7 mouse cellular contexts compared by ENCODE assay signal in the genomic region with DNA sequence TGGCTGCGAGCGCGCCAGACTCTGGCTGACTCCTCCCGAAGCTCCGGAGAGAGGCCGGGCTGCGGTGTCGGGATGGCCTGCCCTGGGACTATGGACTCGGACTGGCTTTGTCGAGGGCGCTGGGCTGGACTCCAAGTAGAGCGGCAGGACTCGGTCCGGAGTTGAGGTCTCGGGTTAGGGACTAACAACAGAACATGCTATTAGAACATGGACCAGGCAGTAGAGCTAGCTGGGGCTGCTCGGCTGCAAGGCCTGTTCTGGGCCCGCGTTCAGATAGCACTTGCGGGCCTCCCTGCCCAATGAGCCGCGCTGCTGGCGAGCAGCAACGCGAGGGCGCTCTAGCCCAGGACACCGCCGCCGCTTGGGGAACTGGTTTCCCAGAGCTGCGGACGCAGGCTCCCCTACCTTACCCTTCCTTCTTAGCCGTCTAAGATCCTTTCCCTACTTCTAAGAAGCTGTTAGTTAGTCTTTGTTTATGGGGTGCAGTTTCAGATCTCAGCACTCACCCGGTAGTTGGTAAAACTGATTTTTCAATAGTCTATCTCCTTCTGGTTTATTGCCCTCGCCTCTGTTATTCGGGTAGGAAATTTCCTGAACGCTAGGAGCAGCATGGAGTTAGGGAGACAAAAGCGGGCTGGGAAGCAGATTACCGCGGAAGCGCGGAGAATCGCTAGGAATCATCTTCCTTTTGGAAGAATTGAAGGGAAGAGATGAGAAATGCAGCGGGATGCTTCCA. TPM values are rescaled to one million over a fixed set of nuclear protein-coding genes. Genes with fewer than 3 reads are reported as not detected.
DNase-seq lines count a peak whose midpoint lies in the region; ATAC-seq and TF ChIP-seq lines count a peak whose summit lies in the region.

No protein-coding gene starts in this region.

- under 1% methylated on average over 42 of the region's 42 CpGs for WGBS in forebrain, embryonic 12.5 days
- 1% methylated on average over 42 of the region's 42 CpGs for WGBS in intestine, embryonic 16.5 days
- WGBS in limb, embryonic 12.5 days, result under 1% methylated on average over 42 of the region's 42 CpGs
- 2% methylated on average over 42 of the region's 42 CpGs for WGBS in olfactory bulb, adult 2 months

- H3K27ac ChIP-seq in forebrain, embryonic 12.5 days, result peak overlapping the region; percentile 98
- no peak overlapping the region for H3K27ac ChIP-seq in intestine, embryonic 16.5 days (ENCODE audit: low read length)
- no peak overlapping the region for H3K27ac ChIP-seq in limb, embryonic 12.5 days
- peak overlapping the region; percentile 95 for H3K27ac ChIP-seq in olfactory bulb, adult 2 months (ENCODE audit: insufficient read depth, low read depth, low read length)

- H3K27me3 ChIP-seq in C2C12 (ENCODE audit: control insufficient read depth, insufficient read depth, insufficient read length), result peaks cover 6% of the 10 kb centered on the region
- peaks cover 13% of the 10 kb centered on the region; the same call in 1 of the 2 replicates for H3K27me3 ChIP-seq in forebrain, embryonic 12.5 days
- peaks cover 46% of the 10 kb centered on the region for H3K27me3 ChIP-seq in intestine, embryonic 16.5 days (replicated peaks; ENCODE audit: control insufficient read depth, insufficient read depth, low read length)
- peaks cover 55% of the 10 kb centered on the region for H3K27me3 ChIP-seq in limb, embryonic 12.5 days

- peak; percentile 43 for TF ChIP-seq CTCF in C2C12 (IDR thresholded peaks at IDR 0.05; ENCODE audit: control insufficient read depth, insufficient read depth, insufficient read length)
- 0 out of 2 replicates have a peak, but pooled peaks have one; percentile 31 for TF ChIP-seq CTCF in olfactory bulb, adult 2 months (IDR thresholded peaks at IDR 0.05; ENCODE audit: insufficient read depth, low read depth, low read length)

- H3K79me2 ChIP-seq in C2C12 (ENCODE audit: control insufficient read depth, insufficient read depth), result no peaks in the 10 kb centered on the region

- H3K4me3 ChIP-seq in C2C12 (ENCODE audit: insufficient read depth, poor library complexity, severe bottlenecking), result no peak overlapping the region
- H3K4me3 ChIP-seq in forebrain, embryonic 12.5 days (replicated peaks), result peak overlapping the region; percentile 60
- no peak overlapping the region; the same call in 1 of the 2 replicates for H3K4me3 ChIP-seq in intestine, embryonic 16.5 days (ENCODE audit: low read length)
- peak overlapping the region; percentile 24 for H3K4me3 ChIP-seq in limb, embryonic 12.5 days (replicated peaks)
- peak overlapping the region; percentile 66 for H3K4me3 ChIP-seq in olfactory bulb, adult 2 months (ENCODE audit: insufficient read depth, low read depth, low read length)

- H3K9ac ChIP-seq in forebrain, embryonic 12.5 days, result peak overlapping the region; percentile 96
- H3K9ac ChIP-seq in intestine, embryonic 16.5 days (ENCODE audit: low read depth, low read length), result no peak overlapping the region
- no peak overlapping the region for H3K9ac ChIP-seq in limb, embryonic 12.5 days (replicated peaks)

- peak overlapping the region; percentile 60 for H3K4me2 ChIP-seq in forebrain, embryonic 12.5 days
- peak overlapping the region; percentile 31; the same call in 1 of the 2 replicates for H3K4me2 ChIP-seq in intestine, embryonic 16.5 days (ENCODE audit: low read depth, low read length)
- peak overlapping the region; percentile 35 for H3K4me2 ChIP-seq in limb, embryonic 12.5 days

- TF ChIP-seq POLR2A in olfactory bulb, adult 2 months (IDR thresholded peaks at IDR 0.05; ENCODE audit: insufficient read depth, low read depth, low read length), result no peak

- peak; percentile 82 for ATAC-seq in forebrain, embryonic 12.5 days (ENCODE audit: low FRiP score)
- peak; percentile 92 for ATAC-seq in intestine, embryonic 16.5 days
- ATAC-seq in limb, embryonic 12.5 days (ENCODE audit: insufficient number of reproducible peaks, insufficient read depth, low FRiP score, low TSS enrichment, low read depth), result peak; percentile 86

- no peaks in the 10 kb centered on the region for H3K9me3 ChIP-seq in forebrain, embryonic 12.5 days
- H3K9me3 ChIP-seq in intestine, embryonic 16.5 days (ENCODE audit: control insufficient read depth, low read length), result no peaks in the 10 kb centered on the region
- H3K9me3 ChIP-seq in limb, embryonic 12.5 days, result no peaks in the 10 kb centered on the region

- no peaks in the 10 kb centered on the region for H3K36me3 ChIP-seq in C2C12 (ENCODE audit: control insufficient read depth, insufficient read depth)
- no peaks in the 10 kb centered on the region for H3K36me3 ChIP-seq in forebrain, embryonic 12.5 days (replicated peaks)
- H3K36me3 ChIP-seq in intestine, embryonic 16.5 days (ENCODE audit: control insufficient read depth, insufficient read depth, low read length), result no peaks in the 10 kb centered on the region
- H3K36me3 ChIP-seq in limb, embryonic 12.5 days, result no peaks in the 10 kb centered on the region

- peak; percentile 80 for DNase-seq in ES-CJ7 (ENCODE audit: low read depth, low spot score)
- DNase-seq in B cell, adult 2 months, result no peak

- H3K79me3 ChIP-seq in C2C12 (ENCODE audit: low read depth), result no peaks in the 10 kb centered on the region

- no peaks in the 10 kb centered on the region for H3K4me1 ChIP-seq in forebrain, embryonic 12.5 days
- 0 out of 2 replicates have a peak, but pooled peaks cover 5% of the 10 kb centered on the region for H3K4me1 ChIP-seq in intestine, embryonic 16.5 days (ENCODE audit: control insufficient read depth, insufficient read depth, low read length)
- H3K4me1 ChIP-seq in limb, embryonic 12.5 days (replicated peaks), result 0 out of 2 replicates have a peak, but pooled peaks cover 4% of the 10 kb centered on the region
- no peaks in the 10 kb centered on the region for H3K4me1 ChIP-seq in olfactory bulb, adult 2 months (ENCODE audit: control insufficient read depth, insufficient read depth, low read length)

- no peak overlapping the region for H3ac ChIP-seq in C2C12 (ENCODE audit: control insufficient read depth, insufficient read length, low read depth)

TF ChIP-seq in C2C12, 6 proteins besides CTCF, POLR2A, EP300 and RAD21:
- no peak for TF ChIP-seq USF1 (IDR thresholded peaks at IDR 0.05; ENCODE audit: low read depth)
- TF ChIP-seq FOSL1 (IDR thresholded peaks at IDR 0.05; ENCODE audit: insufficient read depth, low read length, poor library complexity, severe bottlenecking), result no peak
- TF ChIP-seq MYOD1 (IDR thresholded peaks at IDR 0.05; ENCODE audit: control insufficient read depth, insufficient read length, low read depth), result no peak
- no peak for TF ChIP-seq MYOG (IDR thresholded peaks at IDR 0.05; ENCODE audit: control insufficient read depth, extremely low read depth, insufficient read length)
- no peak for TF ChIP-seq MAX (IDR thresholded peaks at IDR 0.05)
- no peak for TF ChIP-seq CEBPB (IDR thresholded peaks at IDR 0.05; ENCODE audit: low read depth)

RNA-seq across cellular contexts. Expression of a gene that starts 6.5 kb away (rescaled TPM):
- not detected for polyA plus RNA-seq in C2C12 (2012; fragmentation: generic; extraction: Trizol)
- polyA plus RNA-seq in forebrain, embryonic 12.5 days (2016; fragmentation: Nextera tagmentation; extraction: Ambion mirVana), result 1.9 and 2.2 TPM in 2 replicates
- polyA plus RNA-seq in intestine, embryonic 16.5 days (2015; fragmentation: Nextera tagmentation; extraction: Ambion mirVana), result not detected in 2 replicates
- polyA plus RNA-seq in limb, embryonic 12.5 days (2016; fragmentation: Nextera tagmentation; extraction: Ambion mirVana), result not detected in 2 replicates
- not detected in 2 replicates for polyA plus RNA-seq in olfactory bulb, adult 2 months (2012; ENCODE audit: insufficient read depth, insufficient read length, low replicate concordance, missing spikeins)

RNA-seq across cellular contexts. Expression of a gene that starts 9.0 kb away (rescaled TPM):
- not detected for polyA plus RNA-seq in C2C12 (2012; fragmentation: generic; extraction: Trizol)
- polyA plus RNA-seq in forebrain, embryonic 12.5 days (2016; fragmentation: Nextera tagmentation; extraction: Ambion mirVana), result 59.7 and 68.4 TPM in 2 replicates
- polyA plus RNA-seq in intestine, embryonic 16.5 days (2015; fragmentation: Nextera tagmentation; extraction: Ambion mirVana), result not detected in 2 replicates
- not detected in 2 replicates for polyA plus RNA-seq in limb, embryonic 12.5 days (2016; fragmentation: Nextera tagmentation; extraction: Ambion mirVana)
- polyA plus RNA-seq in olfactory bulb, adult 2 months (2012; ENCODE audit: insufficient read depth, insufficient read length, low replicate concordance, missing spikeins), result 104 TPM in 1 of 2 replicates, not detected in the other

Comparison
In these comparisons a context has a peak if more than half of its experiments do, and no peak if none do; other contexts are left out.
1. H3K4me3 ChIP-seq: peak in forebrain, embryonic 12.5 days (single experiment), limb, embryonic 12.5 days (single experiment) and olfactory bulb, adult 2 months (single experiment); none in C2C12 (single experiment) and intestine, embryonic 16.5 days (single experiment).
2. H3K27ac ChIP-seq: peak in forebrain, embryonic 12.5 days (single experiment) and olfactory bulb, adult 2 months (single experiment); none in intestine, embryonic 16.5 days (single experiment) and limb, embryonic 12.5 days (single experiment).
3. Peak in every context shown above with its lines, with median percentiles within 50 percentile points of each other: ATAC-seq and H3K4me2 ChIP-seq.